Mouse (Mus musculus) limb, embryonic 14.5 days (tissue): Measurements from ENCODE around the gene Tktl1. TPM values are rescaled to one million over a fixed set of nuclear protein-coding genes. Genes with fewer than 3 reads are reported as not detected.
"Not testable (repeated sequence)": the region's sequence is repeated elsewhere in the genome, so short reads cannot be mapped to it uniquely, and the experiment has no call there.

Source experiments
- ATAC-seq: fragments of 200-750 bp; cut with Nextera tagmentation; 2 replicates; pipeline ENCODE4 v1.8.0; 2017; ENCODE audit warnings: low read depth, moderate number of reproducible peaks, moderate TSS enrichment; ENCODE audit not compliant: low FRiP score
- DNase-seq: peaks from one replicate; pipeline ENCODE4 v3.0.0-alpha.2; 2015; ENCODE audit warnings: low spot score
- H3K27ac ChIP-seq: fragments of 300-500 bp; sonication (generic); replicated peaks from 2 replicates; pipeline ENCODE4 v1.5.1; 2014; ENCODE audit warnings: low read depth, mild to moderate bottlenecking, low read length, moderate library complexity, mixed read lengths
- H3K27me3 ChIP-seq: fragments of 300-500 bp; sonication (generic); 2 replicates; pipeline ENCODE4 v1.6.1; 2014; ENCODE audit warnings: low read length, mixed read lengths; ENCODE audit not compliant: control insufficient read depth, insufficient read depth
- H3K36me3 ChIP-seq: fragments of 300-500 bp; sonication (generic); 2 replicates; pipeline ENCODE4 v1.6.1; 2014; ENCODE audit warnings: mild to moderate bottlenecking, low read length, moderate library complexity, mixed read lengths; ENCODE audit not compliant: control insufficient read depth, insufficient read depth
- H3K4me1 ChIP-seq: fragments of 300-500 bp; sonication (generic); 2 replicates; pipeline ENCODE4 v1.6.1; 2014; ENCODE audit warnings: antibody characterized with exemption, low read length, mixed read lengths; ENCODE audit not compliant: control insufficient read depth, insufficient read depth
- H3K4me2 ChIP-seq: fragments of 300-500 bp; sonication (generic); replicated peaks from 2 replicates; pipeline ENCODE4 v1.6.1; 2014; ENCODE audit warnings: low read depth, mild to moderate bottlenecking, low read length, moderate library complexity; ENCODE audit not compliant: severe bottlenecking
- H3K4me3 ChIP-seq: fragments of 300-500 bp; sonication (generic); replicated peaks from 2 replicates; pipeline ENCODE4 v1.5.1; 2014; ENCODE audit warnings: low read length
- H3K9ac ChIP-seq: fragments of 300-500 bp; sonication (generic); 2 replicates; pipeline ENCODE4 v1.6.1; 2014; ENCODE audit warnings: mild to moderate bottlenecking, low read depth, low read length, moderate library complexity; ENCODE audit not compliant: severe bottlenecking
- H3K9me3 ChIP-seq: fragments of 300-500 bp; sonication (generic); 2 replicates; pipeline ENCODE4 v1.6.1; 2016; ENCODE audit warnings: low read length; ENCODE audit not compliant: control insufficient read depth
- POLR2A ChIP-seq: fragments of 200-500 bp; IDR thresholded peaks from 2 replicates; pipeline ENCODE4 v1.8.0; 2012; ENCODE audit warnings: inconsistent platforms, mild to moderate bottlenecking, moderate library complexity, borderline replicate concordance; ENCODE audit not compliant: insufficient read depth, insufficient read length; ENCODE audit errors: extremely low read depth
- WGBS: fragments of 180-500 bp; shearing (Covaris S2); extraction: QIAGEN DNeasy Blood & Tissue Kit; methylation state at CpG from one replicate; pipeline ENCODE4 v1.1.7; 2014; 5-methylcytosine and 5-hydroxymethylcytosine counted together
- polyA plus RNA-seq, 2 experiments: library from polyadenylated mRNA; depleted of rRNA in 1 of 2; stranded (reverse) in 1 of 2; unstranded in 1 of 2; fragments of >200 nt; fragmentation: Nextera tagmentation in 1 of 2; extraction: Ambion mirVana in 1 of 2; gene quantifications; 2 replicates each; pipeline versions ENCODE4 v1.2.1 to v1.2.3; 2012 to 2014

Tktl1 gene
- polyA plus RNA-seq (2012; rRNA removed), result 0.03 and 0.04 TPM in 2 replicates
- polyA plus RNA-seq (2014; fragmentation: Nextera tagmentation; extraction: Ambion mirVana), result not detected in 2 replicates

DNA sequence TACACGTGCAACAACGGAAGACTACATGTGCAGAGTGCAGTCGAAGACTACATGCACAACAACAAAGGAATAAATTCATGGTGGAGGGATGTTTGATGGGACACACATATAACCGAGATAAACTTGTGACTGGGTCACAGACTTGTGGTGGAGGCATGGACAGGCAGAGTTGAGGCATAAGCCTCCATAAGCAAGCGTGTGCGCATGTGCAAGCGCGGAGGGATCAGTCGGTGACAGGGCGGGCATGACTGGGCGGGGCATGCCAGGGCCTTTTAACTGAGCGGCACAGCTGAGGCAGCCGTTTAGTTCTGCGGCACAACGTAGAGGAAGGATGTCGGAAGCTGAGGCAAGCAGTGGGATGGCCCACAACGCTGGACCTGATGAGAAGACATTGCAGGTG, at the start of gene Tktl1:
Gene Tktl1 (plus strand): TSS at position 301 of the 400 bp plus-strand sequence.
- no peaks in the 10 kb centered on the region for H3K9me3 ChIP-seq
- H3K27me3 ChIP-seq, result no peaks in the 10 kb centered on the region
- ATAC-seq (no peak), DNase-seq (no peak)
- TF ChIP-seq POLR2A, result no peak
- H3K36me3 ChIP-seq, result no peaks in the 10 kb centered on the region
- 90% methylated on average over 17 of the region's 17 CpGs for WGBS
- no peak within 1 kb of the TSS for H3K4me2 ChIP-seq
- no peak within 1 kb of the TSS for H3K9ac ChIP-seq
- H3K27ac ChIP-seq, result no peak within 1 kb of the TSS
- H3K4me1 ChIP-seq, result no peaks in the 10 kb centered on the region
- H3K4me3 ChIP-seq, result no peak within 1 kb of the TSS

DNA sequence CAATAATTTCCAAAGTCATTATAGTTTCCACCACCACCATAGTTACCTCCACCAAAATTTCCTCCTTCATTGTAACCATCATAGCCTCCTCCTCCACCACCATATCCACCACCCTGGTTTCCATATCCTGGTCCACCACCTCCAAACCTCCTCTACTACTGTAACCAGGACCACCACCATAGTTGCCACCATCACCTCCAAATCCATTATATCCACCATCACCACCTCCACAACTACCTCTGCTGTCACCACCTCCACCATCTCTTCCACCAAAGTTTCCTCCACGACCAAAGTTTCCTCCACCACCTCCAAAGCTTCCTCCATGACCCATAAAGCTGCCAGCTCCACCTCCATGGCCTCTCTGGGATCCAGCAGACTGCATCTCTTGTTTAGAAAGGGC, 41.8 kb upstream of the Tktl1 start, which contains the start of gene Mecp2:
Gene Mecp2 (minus strand): TSS at position 101 of the 400 bp plus-strand sequence.
- H3K4me3 ChIP-seq, H3K4me2 ChIP-seq, H3K27ac ChIP-seq, DNase-seq, H3K4me1 ChIP-seq, H3K36me3 ChIP-seq, ATAC-seq, H3K27me3 ChIP-seq, H3K9me3 ChIP-seq, H3K9ac ChIP-seq: not testable (repeated sequence)
- WGBS, result 38% methylated on average over 1 of the region's 1 CpGs

DNA sequence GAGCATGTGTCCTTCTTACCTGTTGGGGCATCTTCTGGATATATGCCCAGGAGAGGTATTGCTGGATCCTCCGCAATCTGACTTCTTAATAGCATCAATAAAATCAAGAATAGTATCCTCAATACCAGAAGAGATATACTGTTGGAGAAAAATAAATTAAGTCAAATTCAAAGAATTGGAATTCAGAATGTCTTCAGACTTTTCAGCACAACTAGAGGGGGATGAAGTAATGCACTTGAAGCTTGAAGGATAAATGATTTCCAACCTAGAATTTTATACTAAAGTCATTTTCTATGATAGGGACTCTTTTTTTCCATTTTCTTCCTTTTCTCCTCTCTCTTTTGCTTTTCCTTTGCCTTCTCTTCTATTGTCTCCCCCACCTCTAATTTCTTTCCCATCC, 9.3 kb upstream of the Tktl1 start, which contains the start of gene Tex28:
Gene Tex28 (minus strand): TSS at position 101 of the 400 bp plus-strand sequence.
- Histone ChIP-seq H3K4me2 (no peak within 1 kb of the TSS), H3K4me1 (no peaks in the 10 kb centered on the region), H3K36me3 (no peaks in the 10 kb centered on the region), H3K4me3 (no peak within 1 kb of the TSS), H3K27ac (no peak within 1 kb of the TSS), H3K9ac (no peak within 1 kb of the TSS), H3K27me3 (no peaks in the 10 kb centered on the region), H3K9me3 (no peaks in the 10 kb centered on the region)
- DNase-seq, result no peak
- ATAC-seq, result no peak
- WGBS, result 83% methylated on average over 1 of the region's 1 CpGs
- TF ChIP-seq POLR2A, result no peak

DNA sequence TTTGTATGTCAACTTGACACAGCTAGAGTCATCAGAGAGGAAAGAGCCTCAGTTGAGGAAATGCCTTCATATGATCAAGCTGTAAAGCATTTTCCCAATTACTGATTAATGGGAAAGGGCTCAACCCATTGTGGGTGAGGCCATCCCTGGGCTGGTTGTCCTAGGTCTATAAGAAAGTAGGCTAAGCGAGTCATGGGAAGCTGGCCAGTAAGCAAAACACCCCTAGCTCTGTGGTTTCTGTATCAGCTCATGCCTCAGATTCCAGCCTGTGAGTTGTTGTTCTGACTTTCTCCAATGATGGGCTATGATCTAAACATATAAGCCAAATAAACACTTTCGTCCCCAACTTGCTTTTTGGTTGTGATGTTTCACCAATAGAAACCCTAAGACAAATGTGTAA, 26.5 kb downstream of the Tktl1 start:
- DNase-seq, result no peak
- no peaks in the 10 kb centered on the region for H3K36me3 ChIP-seq
- H3K4me3 ChIP-seq, result no peak overlapping the region
- 89% methylated on average over 2 of the region's 2 CpGs for WGBS
- no peak for ATAC-seq
- no peaks in the 10 kb centered on the region for H3K27me3 ChIP-seq
- H3K4me1 ChIP-seq, result no peaks in the 10 kb centered on the region
- no peak overlapping the region for H3K27ac ChIP-seq
- no peak for TF ChIP-seq POLR2A
- H3K4me2 ChIP-seq, result no peak overlapping the region
- H3K9ac ChIP-seq, result no peak overlapping the region
- H3K9me3 ChIP-seq, result no peaks in the 10 kb centered on the region

DNA sequence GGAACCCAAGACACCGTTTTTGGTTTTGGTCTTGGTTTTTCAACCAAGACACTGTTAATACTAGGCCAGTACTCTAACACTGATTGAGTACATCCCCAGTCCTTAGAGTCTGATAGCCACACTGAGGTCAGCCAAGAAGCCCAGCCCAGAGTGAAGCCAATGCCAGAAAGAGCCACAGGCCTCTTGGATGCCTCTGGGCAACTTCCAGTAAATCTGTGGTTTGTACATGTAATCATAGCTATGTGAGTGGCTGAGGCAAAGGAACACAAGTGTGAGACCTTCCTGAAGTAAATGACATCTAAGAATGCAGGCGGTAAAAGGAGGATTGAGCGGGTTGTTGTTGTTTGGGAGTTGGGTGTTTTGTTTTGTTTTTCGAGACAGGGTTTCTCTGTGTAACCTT, 41.4 kb downstream of the Tktl1 start:
- no peak for ATAC-seq
- H3K27me3 ChIP-seq, result no peaks in the 10 kb centered on the region
- no peak overlapping the region for H3K4me2 ChIP-seq
- no peaks in the 10 kb centered on the region for H3K4me1 ChIP-seq
- H3K9ac ChIP-seq, result no peak overlapping the region
- TF ChIP-seq POLR2A, result no peak
- 94% methylated on average over 4 of the region's 4 CpGs for WGBS
- DNase-seq, result no peak
- H3K9me3 ChIP-seq, result no peaks in the 10 kb centered on the region
- H3K27ac ChIP-seq, result no peak overlapping the region
- H3K36me3 ChIP-seq, result peaks cover 3% of the 10 kb centered on the region; the same call in 1 of the 2 replicates
- H3K4me3 ChIP-seq, result no peak overlapping the region

DNA sequence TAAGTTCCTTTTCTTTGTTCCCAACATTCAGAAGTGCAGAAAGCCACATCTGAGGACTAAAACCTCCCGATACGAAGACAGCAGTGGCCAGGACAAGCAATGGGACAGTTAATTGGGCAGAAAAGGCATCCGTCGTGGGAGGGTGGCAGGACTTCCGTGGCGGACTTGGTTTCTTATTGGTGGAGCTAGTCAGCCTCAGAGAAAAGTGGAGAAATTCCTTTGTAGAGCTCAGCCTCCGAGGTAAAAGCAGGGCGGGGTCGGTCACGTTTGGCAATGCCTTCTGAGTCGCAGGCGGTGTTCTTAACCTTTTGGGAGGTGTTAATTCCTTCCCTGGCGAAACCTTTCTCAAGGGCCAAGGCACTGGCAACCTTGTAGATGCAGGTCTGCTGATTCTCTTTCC, 42.4 kb downstream of the Tktl1 start:
- no peak for TF ChIP-seq POLR2A
- Histone ChIP-seq H3K27ac (no peak overlapping the region), H3K9me3 (no peaks in the 10 kb centered on the region), H3K4me1 (no peaks in the 10 kb centered on the region), H3K4me3 (no peak overlapping the region), H3K27me3 (no peaks in the 10 kb centered on the region), H3K9ac (no peak overlapping the region), H3K36me3 (peaks cover 11% of the 10 kb centered on the region), H3K4me2 (no peak overlapping the region)
- DNase-seq, result no peak
- no peak for ATAC-seq
- WGBS, result 55% methylated on average over 13 of the region's 13 CpGs

DNA sequence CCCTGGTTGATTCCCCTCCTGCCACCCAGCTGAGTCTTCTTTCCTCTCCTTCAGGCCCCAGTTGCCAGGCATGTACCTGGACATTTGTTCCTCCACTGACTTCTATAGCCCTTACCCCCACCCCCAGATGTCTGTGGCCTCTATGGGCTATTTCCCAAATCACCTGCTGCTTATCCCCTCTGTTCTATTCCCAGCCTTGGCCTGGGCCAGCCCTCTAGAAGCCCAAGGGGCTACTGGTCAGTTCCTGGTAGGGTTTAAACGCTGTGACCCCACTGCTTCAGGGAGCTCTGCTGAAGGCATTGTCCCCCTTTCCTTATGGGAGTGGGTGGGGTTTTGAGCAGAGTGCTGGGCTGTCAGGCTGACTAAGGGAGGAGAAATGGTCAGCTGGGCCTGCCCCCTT, 43.0 kb downstream of the Tktl1 start:
- H3K9ac ChIP-seq, H3K4me3 ChIP-seq, H3K4me2 ChIP-seq, H3K9me3 ChIP-seq, DNase-seq, ATAC-seq, H3K27ac ChIP-seq, H3K27me3 ChIP-seq, H3K4me1 ChIP-seq: not testable (repeated sequence)
- WGBS, result 42% methylated on average over 1 of the region's 1 CpGs
- peaks cover 18% of the 10 kb centered on the region for H3K36me3 ChIP-seq
